Mouse (Mus musculus) adrenal gland, postnatal 4 days (tissue): Measurements from ENCODE around the gene Actr8. TPM values are rescaled to one million over a fixed set of nuclear protein-coding genes. Genes with fewer than 3 reads are reported as not detected.

Source experiments
- DNase-seq, 2 experiments: peaks; one replicate each; pipeline ENCODE4 v3.0.0; 2021 to 2022; ENCODE audit warnings: low spot score in 2 of 2, mixed read lengths in 2 of 2
- microRNA-seq: library from miRNA; unstranded; fragments of <30 nt; microRNA quantifications from one replicate; pipeline ENCODE4 v1.2.0, GENCODE M21; 2021
- total RNA-seq, 2 experiments: library from RNA; stranded (reverse); gene quantifications; 2 replicates each; pipeline ENCODE4 v1.2.3; 2021

Actr8 gene
- total RNA-seq, 2 experiments from 2014 or later = 71.8 to 75.6 TPM

DNA sequence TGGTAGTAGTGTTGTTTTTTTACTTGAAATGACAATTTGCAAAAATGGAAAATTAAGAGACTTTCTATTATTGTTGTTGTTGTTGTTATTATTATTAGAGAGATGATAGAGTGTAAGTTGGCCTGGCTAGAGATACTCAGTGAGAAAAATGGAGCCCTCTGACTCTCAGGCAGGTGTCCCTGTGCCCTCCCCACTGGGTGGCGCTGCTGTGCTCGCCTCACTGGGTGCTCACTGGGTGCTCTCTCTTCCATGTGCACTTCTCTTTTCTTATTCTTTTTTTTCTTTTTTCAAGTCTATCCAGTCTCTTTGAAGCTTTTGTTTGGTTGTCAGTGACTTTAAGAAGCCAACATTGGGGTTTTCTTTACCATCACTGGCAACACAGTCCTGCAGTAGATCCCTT lies 49.2 kb downstream of the Actr8 start:
- DNase-seq = no peak

GRCm38 (mm10) chr14:30033405-30033804 lies 55.3 kb downstream of the Actr8 start:
- no peak for DNase-seq

DNA sequence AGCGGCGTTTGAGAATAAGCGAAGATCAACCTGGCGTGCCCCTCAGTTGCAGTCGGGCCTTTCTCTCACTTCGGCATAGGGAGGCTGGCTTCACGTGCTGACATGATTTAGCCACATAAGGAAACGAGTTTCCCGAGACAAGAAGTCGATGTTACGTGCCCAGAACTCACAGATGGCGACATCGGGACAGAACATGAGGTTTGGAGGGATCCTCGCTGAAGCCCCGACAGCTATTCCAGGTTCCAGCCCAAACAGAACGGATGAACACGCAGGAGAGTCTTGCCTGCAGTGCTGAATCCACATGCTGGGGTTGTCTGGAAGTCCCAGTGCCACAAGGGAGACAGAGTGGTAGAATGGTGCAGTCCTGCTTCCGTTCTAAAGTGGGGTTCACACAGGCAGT lies 60.3 kb downstream of the Actr8 start:
- no peak for DNase-seq

GRCm38 (mm10) chr14:30039413-30039812 lies 61.3 kb downstream of the Actr8 start:
- DNase-seq = no peak

DNA sequence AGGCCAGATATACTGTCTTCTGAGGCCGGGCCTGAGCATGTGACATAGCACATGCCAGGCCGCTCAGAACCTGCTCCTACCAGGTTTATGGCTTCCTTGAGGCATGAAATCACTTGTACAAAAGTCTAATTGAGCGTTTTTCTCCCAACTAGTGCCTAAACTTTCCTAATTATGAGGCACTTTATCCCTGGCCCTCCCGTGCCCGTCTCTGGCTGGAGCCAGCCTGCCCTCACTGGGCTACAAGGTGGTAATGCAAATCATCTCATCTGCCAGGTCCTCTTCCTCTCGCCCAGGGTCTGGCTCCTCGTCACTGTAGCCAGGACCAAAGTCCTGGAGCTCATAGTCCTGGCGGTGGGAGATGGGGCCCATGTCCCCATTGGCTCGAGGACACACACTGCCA lies 63.7 kb downstream of the Actr8 start:
- no peak for DNase-seq

DNA sequence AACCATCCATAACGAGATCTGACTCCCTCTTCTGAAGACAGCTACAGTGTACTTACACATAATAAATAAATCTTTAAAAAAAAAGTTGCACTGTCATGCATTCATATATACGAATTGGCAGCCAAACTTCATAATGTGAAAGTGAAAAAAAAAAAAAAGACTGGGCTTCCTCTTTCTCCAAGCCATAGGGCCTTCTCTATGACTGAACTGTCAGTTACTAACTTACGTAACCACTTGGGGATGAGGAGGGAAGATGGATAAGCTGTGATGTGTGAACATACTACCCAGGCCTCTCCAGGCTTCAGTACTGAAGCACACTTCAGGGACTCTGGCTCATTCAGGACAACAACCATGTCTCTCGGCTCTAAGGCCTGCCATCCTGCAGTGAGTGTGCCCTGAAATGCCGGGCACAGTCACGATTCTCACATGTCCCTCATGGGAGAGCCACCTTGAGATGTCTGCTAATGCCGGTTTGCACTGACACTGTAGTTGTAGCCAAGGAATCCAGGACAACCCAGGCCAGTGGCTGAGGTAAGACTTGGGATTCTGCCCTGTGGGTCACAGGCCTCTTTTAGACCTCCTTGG lies 65.3 kb downstream of the Actr8 start:
- DNase-seq = no peak

GRCm38 (mm10) chr14:30045239-30045638 lies 67.1 kb downstream of the Actr8 start:
- DNase-seq = no peak

DNA sequence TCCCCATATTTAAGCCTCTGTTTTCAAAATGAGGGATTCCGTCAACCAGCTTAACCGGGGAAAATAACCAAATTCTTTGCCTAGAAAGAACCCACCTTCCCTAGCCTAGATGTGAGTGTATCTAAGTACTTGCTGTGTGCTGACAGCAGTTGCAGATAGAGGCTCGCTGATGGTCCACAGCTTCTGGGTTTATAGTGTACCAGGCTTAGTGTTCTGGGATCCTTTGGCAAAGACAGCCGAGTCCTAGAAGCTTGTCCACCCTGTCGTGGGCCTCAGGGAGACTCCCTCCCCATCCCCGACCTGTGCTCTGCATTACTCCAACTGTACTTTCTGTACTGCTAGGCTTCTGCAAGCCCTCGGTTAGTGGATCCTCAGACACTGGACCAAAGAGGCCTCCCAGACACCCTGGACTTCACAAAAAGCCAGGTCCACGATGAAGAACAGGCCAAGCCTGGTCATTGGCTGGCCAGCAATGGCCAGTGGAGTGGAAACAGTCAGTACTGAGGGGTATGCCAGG lies 67.6 kb downstream of the Actr8 start:
- DNase-seq = no peak

- no peak for DNase-seq
Measured at GRCm38 (mm10) chr14:30046976-30047375, 68.8 kb downstream of the Actr8 start.

GRCm38 (mm10) chr14:30048049-30048448 lies 69.9 kb downstream of the Actr8 start:
- no peak for DNase-seq

GRCm38 (mm10) chr14:30050280-30050679 lies 72.1 kb downstream of the Actr8 start:
- no peak for DNase-seq

- no peak for DNase-seq
Measured at GRCm38 (mm10) chr14:30054922-30055321, 76.8 kb downstream of the Actr8 start.

Small RNA genes lying within 50 kb of the gene (microRNA-seq; reads per million reads assigned to microRNA genes)
- gene Mir6947 = not detected

Other genes starting within 250 kb of the Actr8 start
- 10 to 100 TPM; 84.2 to 85.6 TPM for gene Selenok, start 10.0 kb upstream of the Actr8 start, total RNA-seq
- gene Il17rb, start 30.6 kb downstream of the Actr8 start, total RNA-seq = 1 to 10 TPM; 2.6 to 4.2 TPM
- 1 to 10 TPM; 7.1 to 8.1 TPM for gene Chdh, start 30.7 kb downstream of the Actr8 start, total RNA-seq